Mouse (Mus musculus): Measurements from ENCODE around the gene Dnm3.

The Dnm3 gene

GRCm38 (mm10) chr1:162477246-162478209 lies at the start of gene Dnm3:
Gene Dnm3 (minus strand): TSS chr1:162478034.
- peak; percentile 89 to 93 for DNase-seq (ENCODE audit: low spot score in 2 of 2)

GRCm38 (mm10) chr1:162515116-162515515 lies 37.3 kb upstream of the Dnm3 start:
- no peak for DNase-seq (ENCODE audit: low spot score in 2 of 2)

- no peak for DNase-seq (ENCODE audit: low spot score in 2 of 2)
Observed at GRCm38 (mm10) chr1:162510013-162510356, 32.2 kb upstream of the Dnm3 start.

DNA sequence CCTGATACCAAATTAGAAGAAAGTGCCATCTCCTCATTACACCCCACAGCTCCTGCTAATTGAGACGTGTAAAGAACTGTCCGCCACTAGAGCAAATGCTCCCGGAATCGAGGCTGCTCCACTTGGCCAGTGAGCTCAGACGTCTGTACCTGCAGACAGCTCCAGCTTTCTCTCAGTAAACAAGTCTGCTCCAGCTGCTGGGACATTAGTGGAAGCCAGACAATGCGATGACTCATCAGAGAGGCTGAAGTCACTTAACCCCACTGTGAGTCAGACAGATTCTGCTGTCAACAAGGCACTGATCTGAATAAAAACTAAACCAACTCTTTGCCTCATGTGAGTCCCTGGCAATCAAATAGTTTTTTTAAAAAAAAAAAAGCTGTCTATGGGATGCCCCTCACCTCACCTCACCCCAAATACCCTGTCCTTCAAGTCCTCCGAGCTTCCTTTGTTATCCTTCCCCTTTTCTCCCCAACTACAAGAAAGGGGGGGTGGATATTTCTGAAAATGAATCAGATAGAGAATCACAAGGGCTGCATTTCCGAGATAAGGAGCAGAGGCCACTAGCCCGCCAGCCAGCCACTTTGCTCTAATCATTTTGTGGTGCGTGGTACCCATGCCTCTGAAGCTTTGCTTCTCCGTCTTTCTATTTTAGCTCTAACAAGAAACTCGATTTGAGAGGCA lies 31.6 kb upstream of the Dnm3 start:
- DNase-seq (ENCODE audit: low spot score in 2 of 2), result no peak

GRCm38 (mm10) chr1:162508211-162509005 lies 30.6 kb upstream of the Dnm3 start:
- DNase-seq (ENCODE audit: low spot score in 2 of 2), result no peak

DNA sequence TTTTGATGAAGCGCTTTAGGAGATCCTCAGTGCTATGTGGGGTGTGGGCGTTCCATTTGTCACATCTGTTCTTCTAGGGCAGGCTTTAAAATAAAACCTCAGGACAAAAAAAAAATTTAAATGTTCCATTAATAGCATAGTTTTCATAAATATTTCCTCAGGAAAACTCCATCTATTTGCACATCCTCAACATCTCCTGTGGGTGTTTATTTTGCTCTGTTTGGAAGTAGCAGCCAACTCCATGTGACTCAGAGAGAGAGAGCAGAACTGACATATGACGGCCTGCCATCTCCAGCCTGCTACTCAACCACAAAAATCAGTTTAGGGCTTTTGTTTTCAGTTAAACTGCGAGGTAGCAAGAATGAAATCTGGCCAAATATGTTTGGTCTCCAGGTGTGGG lies 28.7 kb upstream of the Dnm3 start:
- peak in 1 of 2 experiments; percentile 27 for DNase-seq (ENCODE audit: low spot score in 2 of 2)

DNA sequence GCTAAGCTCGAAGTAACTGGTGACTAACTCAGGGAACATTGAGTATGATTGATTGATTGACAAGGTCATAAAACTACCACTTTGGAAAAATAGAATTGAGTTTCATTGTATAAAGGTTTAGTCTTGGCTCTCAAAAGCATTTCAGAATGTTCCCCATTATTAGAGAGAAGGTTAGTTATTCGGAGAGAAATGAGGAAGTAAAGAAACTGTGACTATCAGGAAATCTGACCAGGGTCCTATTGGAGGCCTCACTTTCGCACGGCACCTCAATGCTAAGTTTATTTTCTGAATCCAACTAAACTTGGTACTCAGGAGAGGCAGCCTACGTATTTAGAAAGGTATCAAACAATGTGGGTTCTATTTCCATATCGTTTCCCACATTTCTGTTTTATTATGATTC lies 27.8 kb upstream of the Dnm3 start:
- DNase-seq (ENCODE audit: low spot score in 2 of 2), result no peak

- DNase-seq (ENCODE audit: low spot score in 2 of 2), result peak in 1 of 2 experiments; percentile 14
Observed at GRCm38 (mm10) chr1:162476531-162477080, 1.2 kb downstream of the Dnm3 start.

DNA sequence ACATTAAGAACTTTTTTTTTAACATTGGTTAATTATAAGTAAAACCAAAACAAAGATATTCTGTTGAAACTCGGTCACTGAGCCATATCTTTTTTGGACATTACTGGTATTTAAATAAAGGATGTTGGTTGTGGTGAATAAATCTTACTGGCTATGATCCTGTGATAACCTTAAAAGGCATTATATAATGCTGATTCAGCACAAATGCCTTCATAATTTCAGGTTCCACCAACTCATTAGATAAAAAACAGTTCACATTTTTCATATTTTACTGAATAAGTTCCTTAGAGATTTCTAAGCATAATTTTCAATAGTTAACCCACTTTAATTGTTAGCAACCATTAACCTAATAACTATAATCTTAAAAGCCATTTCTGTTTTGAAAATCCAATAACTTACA lies 4.9 kb downstream of the Dnm3 start:
- no peak for DNase-seq (ENCODE audit: low spot score in 2 of 2)

DNA sequence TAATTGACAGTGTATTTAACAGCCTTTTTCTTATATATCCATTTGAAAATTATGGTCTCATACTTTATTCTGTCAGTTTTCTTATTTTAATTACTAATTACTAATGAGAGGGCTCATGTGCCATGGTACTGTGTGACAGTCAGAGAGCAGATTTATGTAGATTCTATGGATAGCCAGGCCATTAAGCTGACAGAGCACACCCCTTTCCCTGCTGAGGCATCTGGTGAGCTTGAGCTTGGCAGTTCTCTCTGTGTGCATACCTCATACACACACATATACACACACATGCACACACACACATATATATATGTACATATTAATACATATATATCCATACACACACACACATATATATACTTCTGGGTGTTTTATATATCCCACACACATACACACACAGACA lies 6.7 kb downstream of the Dnm3 start:
- no peak for DNase-seq (ENCODE audit: low spot score in 2 of 2)

DNA sequence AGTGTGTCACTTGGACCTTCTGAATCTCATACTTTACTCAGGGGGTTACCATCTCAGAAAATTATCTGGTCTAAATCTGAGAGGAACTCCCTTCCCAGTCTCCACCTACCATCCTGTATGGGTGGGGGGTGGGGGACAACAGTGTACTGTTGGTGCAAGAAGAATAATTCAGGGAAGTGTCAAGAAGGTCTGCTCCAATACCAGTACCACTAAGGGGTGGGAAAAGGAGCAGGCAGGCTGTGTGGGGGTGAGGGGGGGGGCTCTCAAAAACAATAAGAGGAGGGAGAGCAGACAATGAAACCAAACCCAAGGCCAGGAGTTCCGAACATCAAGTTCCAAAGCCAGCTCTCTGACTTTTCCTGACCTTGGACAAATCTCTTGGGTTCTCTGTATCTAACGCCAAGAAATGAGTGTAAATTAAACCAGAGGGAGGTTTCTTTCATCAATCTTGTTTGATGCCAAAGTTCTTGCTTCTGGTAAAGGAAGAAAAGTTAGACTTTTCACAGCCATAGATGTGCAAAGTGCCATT lies 8.0 kb downstream of the Dnm3 start:
- DNase-seq (ENCODE audit: low spot score in 2 of 2), result no peak

DNA sequence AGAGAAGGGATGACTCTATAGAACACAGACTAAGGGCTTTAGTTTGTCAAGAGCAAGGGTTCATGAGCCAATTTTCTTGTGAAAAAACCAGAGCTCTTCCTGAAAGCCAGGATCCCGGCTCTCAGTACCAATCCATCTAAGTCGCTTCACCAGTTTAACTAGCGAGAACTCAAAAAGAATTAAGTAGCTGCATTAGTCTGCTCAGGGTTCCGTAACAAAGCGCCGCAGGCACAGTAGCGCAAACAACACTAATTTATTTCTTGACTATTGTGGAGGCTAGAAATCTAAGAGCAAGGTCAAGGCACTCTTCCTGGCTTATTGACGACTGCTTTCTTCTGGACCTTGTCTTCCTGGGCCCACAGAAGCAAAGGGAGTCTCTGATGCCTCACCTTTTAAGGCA lies 14.2 kb downstream of the Dnm3 start:
- no peak for DNase-seq (ENCODE audit: low spot score in 2 of 2)

GRCm38 (mm10) chr1:162458711-162459110 lies 19.1 kb downstream of the Dnm3 start:
- no peak for DNase-seq (ENCODE audit: low spot score in 2 of 2)

- DNase-seq (ENCODE audit: low spot score in 2 of 2), result no peak
Observed at GRCm38 (mm10) chr1:162456861-162457260, 21.0 kb downstream of the Dnm3 start.

GRCm38 (mm10) chr1:162456406-162456805 lies 21.4 kb downstream of the Dnm3 start:
- DNase-seq (ENCODE audit: low spot score in 2 of 2), result peak; percentile 51 to 71

DNA sequence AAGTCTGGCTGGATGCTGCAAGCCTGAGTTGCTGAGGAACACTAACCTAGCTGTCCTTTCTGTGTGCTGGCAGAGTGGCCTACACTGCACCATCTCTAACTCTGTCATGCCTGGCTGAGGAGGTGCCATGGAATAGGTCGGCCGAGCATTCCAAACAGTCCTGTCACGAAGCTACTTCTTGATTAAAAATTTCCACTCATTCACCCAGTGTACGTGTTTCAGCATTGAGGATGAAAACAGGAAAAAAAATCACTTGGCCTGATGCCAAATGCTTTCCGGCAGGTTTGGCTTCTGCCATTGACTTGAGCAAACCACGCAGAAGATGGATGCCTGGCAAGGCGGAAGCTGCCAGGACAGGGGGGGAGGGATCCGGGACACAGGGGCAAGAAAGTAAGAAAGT lies 24.3 kb downstream of the Dnm3 start:
- DNase-seq (ENCODE audit: low spot score in 2 of 2), result no peak

DNA sequence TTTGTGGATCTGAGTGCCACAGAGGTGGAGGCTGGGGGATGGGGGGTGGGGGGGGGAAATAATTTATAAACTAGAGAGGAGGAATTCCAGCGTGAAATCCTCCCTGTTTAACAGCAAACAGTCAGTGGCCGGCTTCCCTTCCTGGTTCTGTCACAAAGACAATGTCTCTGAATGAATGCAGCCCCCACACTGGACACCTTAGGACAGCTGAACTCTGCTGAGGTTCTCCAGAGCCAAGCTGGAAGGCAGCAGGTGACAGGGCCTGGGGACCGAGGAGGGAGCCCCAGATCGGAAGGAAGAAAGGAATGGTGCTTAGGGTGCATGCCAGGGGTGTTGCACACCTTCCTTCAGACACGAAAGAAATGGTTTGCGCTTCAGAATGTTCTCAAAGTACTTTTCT lies 24.8 kb downstream of the Dnm3 start:
- DNase-seq (ENCODE audit: low spot score in 2 of 2), result no peak

GRCm38 (mm10) chr1:162449161-162449909 lies 28.5 kb downstream of the Dnm3 start:
- no peak for DNase-seq (ENCODE audit: low spot score in 2 of 2)

DNA sequence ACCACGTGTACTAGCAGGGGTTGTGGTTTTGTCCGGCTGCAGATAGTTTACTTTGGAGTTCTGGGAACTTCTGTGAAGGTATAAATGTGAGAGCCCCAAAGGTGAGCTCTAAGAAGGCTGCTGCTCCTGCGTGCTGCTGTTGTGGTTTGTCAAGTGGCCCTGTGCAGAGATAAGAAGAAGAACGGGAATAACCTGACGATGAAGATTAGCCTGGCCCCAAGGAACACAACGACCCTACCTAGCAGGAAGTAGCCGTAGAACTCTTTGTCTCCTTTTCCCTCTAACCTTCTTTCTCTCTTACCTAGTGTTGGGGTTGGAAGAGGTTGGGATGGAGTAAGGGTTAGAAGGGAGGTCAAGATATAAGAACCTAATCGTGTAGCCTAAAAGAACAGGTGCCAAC lies 33.0 kb downstream of the Dnm3 start:
- no peak for DNase-seq (ENCODE audit: low spot score in 2 of 2)

DNA sequence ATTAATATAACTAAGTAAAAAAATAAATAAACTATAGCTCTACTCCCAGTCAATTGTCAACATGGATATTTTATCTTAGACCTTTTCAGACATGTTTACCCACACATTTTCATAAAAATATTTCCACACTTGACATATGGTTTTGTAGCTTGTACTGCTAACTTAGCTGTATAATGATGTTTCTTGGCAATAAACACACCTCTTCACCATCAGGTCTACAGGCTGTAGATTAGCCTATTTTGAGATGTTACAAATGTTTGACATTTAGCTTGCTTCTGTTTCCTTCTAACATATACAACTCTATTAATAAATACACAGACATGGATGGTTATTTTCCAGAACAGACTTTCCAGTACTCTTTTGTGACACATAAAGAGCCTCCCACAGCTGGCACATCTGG lies 38.3 kb downstream of the Dnm3 start:
- DNase-seq (ENCODE audit: low spot score in 2 of 2), result no peak

DNA sequence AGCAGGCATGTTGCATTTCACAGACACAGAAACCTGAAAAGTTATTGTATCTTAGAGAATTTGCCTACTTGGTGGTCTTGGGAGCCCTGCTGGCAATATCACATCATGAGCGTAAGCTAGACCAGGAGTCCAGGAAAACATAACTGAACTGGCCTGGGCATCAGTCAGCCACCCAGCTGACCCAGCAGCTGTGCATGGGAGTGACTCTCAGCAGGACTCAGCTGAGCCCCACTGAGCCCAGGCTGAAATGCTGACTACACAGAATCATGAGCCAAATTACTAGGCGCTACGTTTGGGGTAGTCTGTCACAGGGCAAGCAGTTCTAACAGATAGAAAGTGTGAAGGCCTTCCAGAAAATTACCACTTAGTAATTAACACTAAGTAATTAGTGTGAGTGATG lies 41.2 kb downstream of the Dnm3 start:
- DNase-seq (ENCODE audit: low spot score in 2 of 2), result no peak
